Mouse (Mus musculus) liver, postnatal 0 days (tissue): ENCODE measurements around the gene Nenf. TPM values are rescaled to one million over a fixed set of nuclear protein-coding genes. Genes with fewer than 3 reads are reported as not detected.

Source experiments
- ATAC-seq: fragments of 200-750 bp; cut with Nextera tagmentation; 2 replicates; pipeline ENCODE4 v1.8.0; 2017; ENCODE audit warnings: mild to moderate bottlenecking, moderate library complexity
- DNase-seq: peaks from one replicate; pipeline ENCODE4 v3.0.0-alpha.2; 2016
- H3K27ac ChIP-seq: fragments of 300-500 bp; sonication (generic); 2 replicates; pipeline ENCODE4 v1.5.1; 2014; ENCODE audit warnings: antibody characterized with exemption, moderate library complexity, mild to moderate bottlenecking, low read depth
- H3K27me3 ChIP-seq: fragments of 300-500 bp; sonication (generic); 2 replicates; pipeline ENCODE4 v1.6.1; 2014; ENCODE audit warnings: low read length, control low read depth, mixed read lengths; ENCODE audit not compliant: insufficient read depth
- H3K36me3 ChIP-seq: fragments of 300-500 bp; sonication (generic); replicated peaks from 2 replicates; pipeline ENCODE4 v1.6.1; 2014; ENCODE audit warnings: mild to moderate bottlenecking, control low read depth, low read length, moderate library complexity, mixed read lengths; ENCODE audit not compliant: insufficient read depth
- H3K4me1 ChIP-seq: fragments of 300-500 bp; sonication (generic); 2 replicates; pipeline ENCODE4 v1.6.1; 2014; ENCODE audit warnings: antibody characterized with exemption, mild to moderate bottlenecking, control low read depth; ENCODE audit not compliant: insufficient read depth
- H3K4me2 ChIP-seq: fragments of 300-500 bp; sonication (generic); 2 replicates; pipeline ENCODE4 v1.6.1; 2014; ENCODE audit warnings: low read depth, mild to moderate bottlenecking, low read length, moderate library complexity, mixed read lengths
- H3K4me3 ChIP-seq: fragments of 300-500 bp; sonication (generic); 2 replicates; pipeline ENCODE4 v1.5.1; 2014; ENCODE audit warnings: low read depth, low read length
- H3K9ac ChIP-seq: fragments of 300-500 bp; sonication (generic); replicated peaks from 2 replicates; pipeline ENCODE4 v1.6.1; 2014; ENCODE audit warnings: mild to moderate bottlenecking, moderate library complexity
- H3K9me3 ChIP-seq: fragments of 300-500 bp; sonication (generic); 2 replicates; pipeline ENCODE4 v1.6.1; 2016; ENCODE audit warnings: mild to moderate bottlenecking, control low read depth, low read length, mixed read lengths
- CTCF ChIP-seq: sonication (generic); IDR thresholded peaks from 2 replicates; pipeline ENCODE4 v1.5.1; 2016; ENCODE audit warnings: antibody characterized with exemption, low read depth
- EP300 ChIP-seq: IDR thresholded peaks from 2 replicates; pipeline ENCODE4 v1.6.1; 2016; ENCODE audit warnings: antibody characterized with exemption, low read depth, mild to moderate bottlenecking
- WGBS: fragments of 180-500 bp; shearing (Covaris S2); extraction: QIAGEN DNeasy Blood & Tissue Kit; methylation state at CpG from one replicate; pipeline ENCODE4 v1.1.7; 2014; ENCODE audit not compliant: insufficient replicate concordance; 5-methylcytosine and 5-hydroxymethylcytosine counted together
- polyA plus RNA-seq: library from polyadenylated mRNA; unstranded; fragments of >200 nt; fragmentation: Nextera tagmentation; extraction: Ambion mirVana; gene quantifications from 2 replicates; pipeline ENCODE4 v1.2.1, GENCODE M21; 2015

The Nenf gene
- polyA plus RNA-seq, 1 experiment from 2014 or later, result 37.0 TPM

GRCm38 (mm10) chr1:191267162-191267561 is 50.8 kb downstream of the Nenf start:
- Histone ChIP-seq H3K4me2 (no peak overlapping the region), H3K36me3 (no peaks in the 10 kb centered on the region), H3K9me3 (no peaks in the 10 kb centered on the region), H3K9ac (no peak overlapping the region), H3K27ac (no peak overlapping the region), H3K27me3 (no peaks in the 10 kb centered on the region), H3K4me3 (no peak overlapping the region), H3K4me1 (peaks cover 22% of the 10 kb centered on the region)
- ATAC-seq (no peak), DNase-seq (no peak)
- 80% methylated on average over 5 of the region's 5 CpGs for WGBS
- TF ChIP-seq CTCF (no peak), EP300 (no peak)

GRCm38 (mm10) chr1:191263471-191263870 is 54.5 kb downstream of the Nenf start:
- 64% methylated on average over 5 of the region's 5 CpGs for WGBS
- peaks cover 3% of the 10 kb centered on the region; the same call in 1 of the 2 replicates for H3K27me3 ChIP-seq
- no peak overlapping the region for H3K4me2 ChIP-seq
- H3K4me1 ChIP-seq, result peaks cover 26% of the 10 kb centered on the region
- ATAC-seq (no peak), DNase-seq (no peak)
- H3K4me3 ChIP-seq, result no peak overlapping the region
- H3K9me3 ChIP-seq, result no peaks in the 10 kb centered on the region
- TF ChIP-seq EP300 (no peak), CTCF (no peak)
- no peak overlapping the region for H3K9ac ChIP-seq
- H3K36me3 ChIP-seq, result no peaks in the 10 kb centered on the region
- no peak overlapping the region for H3K27ac ChIP-seq

GRCm38 (mm10) chr1:191261861-191262260 is 56.1 kb downstream of the Nenf start:
- Histone ChIP-seq H3K4me1 (peaks cover 28% of the 10 kb centered on the region), H3K36me3 (no peaks in the 10 kb centered on the region), H3K9me3 (no peaks in the 10 kb centered on the region), H3K9ac (no peak overlapping the region), H3K4me3 (no peak overlapping the region), H3K27me3 (peaks cover 3% of the 10 kb centered on the region; the same call in 1 of the 2 replicates), H3K4me2 (no peak overlapping the region), H3K27ac (no peak overlapping the region)
- DNase-seq (no peak), ATAC-seq (no peak)
- TF ChIP-seq EP300 (no peak), CTCF (no peak)
- 62% methylated on average over 6 of the region's 6 CpGs for WGBS

DNA sequence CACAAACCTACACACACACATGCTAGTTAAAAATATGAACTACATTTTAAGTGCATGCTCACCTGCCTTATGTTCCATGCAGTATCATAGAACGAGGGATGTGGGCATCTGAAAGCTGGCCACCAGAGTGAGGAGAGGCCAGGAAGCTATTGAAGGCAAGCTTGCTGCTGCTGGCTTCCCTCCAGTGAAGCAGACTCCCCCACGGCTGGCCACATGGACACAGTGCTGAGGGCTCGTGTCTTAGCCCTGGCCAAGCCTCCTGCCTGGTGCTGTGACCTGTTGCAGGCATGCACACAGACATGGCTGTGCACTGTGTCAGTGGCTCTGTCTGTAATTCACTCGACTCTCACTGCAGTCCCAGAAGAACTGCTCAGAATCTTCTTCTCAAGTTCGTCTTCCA is 58.3 kb downstream of the Nenf start:
- DNase-seq, result no peak
- WGBS, result 43% methylated on average over 5 of the region's 5 CpGs
- Histone ChIP-seq H3K4me2 (no peak overlapping the region), H3K27ac (no peak overlapping the region), H3K36me3 (no peaks in the 10 kb centered on the region), H3K4me1 (peaks cover 28% of the 10 kb centered on the region), H3K27me3 (peaks cover 3% of the 10 kb centered on the region; the same call in 1 of the 2 replicates), H3K9ac (no peak overlapping the region), H3K9me3 (no peaks in the 10 kb centered on the region), H3K4me3 (no peak overlapping the region)
- ATAC-seq, result no peak
- no peak for TF ChIP-seq CTCF
- TF ChIP-seq EP300, result no peak

- peaks cover 3% of the 10 kb centered on the region; the same call in 1 of the 2 replicates for H3K27me3 ChIP-seq
- no peak overlapping the region for H3K9ac ChIP-seq
- H3K36me3 ChIP-seq, result no peaks in the 10 kb centered on the region
- peaks cover 33% of the 10 kb centered on the region for H3K4me1 ChIP-seq
- TF ChIP-seq EP300 (no peak), CTCF (no peak)
- H3K4me3 ChIP-seq, result no peak overlapping the region
- no peaks in the 10 kb centered on the region for H3K9me3 ChIP-seq
- no peak overlapping the region for H3K4me2 ChIP-seq
- H3K27ac ChIP-seq, result no peak overlapping the region
- 7% methylated on average over 7 of the region's 7 CpGs for WGBS
- DNase-seq (no peak), ATAC-seq (no peak)
These were observed 58.9 kb downstream of the Nenf start for GRCm38 (mm10) chr1:191259121-191259520.

DNA sequence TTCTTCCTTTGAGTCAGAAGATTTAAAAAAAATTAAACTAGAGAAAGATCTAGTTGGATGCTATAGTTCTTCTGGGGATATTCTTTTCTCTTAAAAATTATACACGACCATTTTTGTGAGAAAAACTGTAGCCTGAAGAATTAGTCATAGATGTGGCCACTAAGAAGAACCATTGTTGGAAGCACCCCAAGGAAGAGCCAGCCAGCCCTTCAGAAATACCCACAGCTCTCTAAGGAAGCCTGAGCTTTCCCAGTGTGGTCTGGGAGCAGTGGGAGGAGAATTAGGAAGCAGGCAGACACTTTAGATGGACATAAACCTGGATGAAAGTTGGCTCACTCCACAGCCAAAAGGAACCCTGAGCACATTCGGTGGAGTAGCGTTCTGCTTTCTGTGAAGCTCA is 59.5 kb downstream of the Nenf start:
- Histone ChIP-seq H3K27ac (no peak overlapping the region), H3K27me3 (peaks cover 3% of the 10 kb centered on the region; the same call in 1 of the 2 replicates), H3K9me3 (no peaks in the 10 kb centered on the region), H3K36me3 (no peaks in the 10 kb centered on the region), H3K4me2 (no peak overlapping the region), H3K4me1 (peaks cover 31% of the 10 kb centered on the region), H3K9ac (no peak overlapping the region), H3K4me3 (no peak overlapping the region)
- no peak for TF ChIP-seq EP300
- no peak for TF ChIP-seq CTCF
- ATAC-seq, result no peak
- WGBS, result 34% methylated on average over 3 of the region's 3 CpGs
- no peak for DNase-seq

DNA sequence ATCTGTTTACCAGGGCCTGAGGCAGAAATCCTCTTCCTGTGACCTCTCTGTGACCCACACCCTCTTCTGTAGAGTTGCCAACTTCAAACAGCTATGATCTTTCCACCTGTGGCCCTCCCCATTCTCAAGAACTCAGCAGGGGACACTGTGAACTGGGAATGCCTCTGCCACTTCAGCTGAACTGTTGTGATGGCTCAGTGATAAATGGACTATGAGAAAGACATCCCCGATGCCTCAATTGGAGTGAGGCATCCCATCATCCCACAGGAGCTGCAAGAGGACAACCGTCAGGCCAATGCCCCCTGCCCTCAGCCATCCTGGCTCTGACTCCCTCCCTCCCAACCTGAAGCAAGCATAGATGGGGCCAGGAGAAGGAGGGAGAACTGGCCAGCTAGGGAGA is 60.0 kb downstream of the Nenf start:
- 49% methylated on average over 2 of the region's 2 CpGs for WGBS
- Histone ChIP-seq H3K4me3 (no peak overlapping the region), H3K4me2 (no peak overlapping the region), H3K9ac (no peak overlapping the region), H3K27ac (0 out of 2 replicates have a peak overlapping the region, but pooled peaks have one; percentile 44), H3K9me3 (no peaks in the 10 kb centered on the region), H3K4me1 (peaks cover 28% of the 10 kb centered on the region), H3K27me3 (peaks cover 3% of the 10 kb centered on the region; the same call in 1 of the 2 replicates), H3K36me3 (no peaks in the 10 kb centered on the region)
- ATAC-seq (peak; percentile 28; the same call in 1 of the 2 replicates), DNase-seq (no peak)
- TF ChIP-seq EP300 (no peak), CTCF (no peak)
